Mouse (Mus musculus) urinary bladder, postnatal 4 days (tissue): ENCODE measurements around the gene Ube2b.

ENCODE experiments used
- DNase-seq, 2 experiments: peaks; one replicate each; pipeline ENCODE4 v3.0.0; 2021 to 2022; ENCODE audit warnings: low spot score in 2 of 2

Gene Ube2b

DNA sequence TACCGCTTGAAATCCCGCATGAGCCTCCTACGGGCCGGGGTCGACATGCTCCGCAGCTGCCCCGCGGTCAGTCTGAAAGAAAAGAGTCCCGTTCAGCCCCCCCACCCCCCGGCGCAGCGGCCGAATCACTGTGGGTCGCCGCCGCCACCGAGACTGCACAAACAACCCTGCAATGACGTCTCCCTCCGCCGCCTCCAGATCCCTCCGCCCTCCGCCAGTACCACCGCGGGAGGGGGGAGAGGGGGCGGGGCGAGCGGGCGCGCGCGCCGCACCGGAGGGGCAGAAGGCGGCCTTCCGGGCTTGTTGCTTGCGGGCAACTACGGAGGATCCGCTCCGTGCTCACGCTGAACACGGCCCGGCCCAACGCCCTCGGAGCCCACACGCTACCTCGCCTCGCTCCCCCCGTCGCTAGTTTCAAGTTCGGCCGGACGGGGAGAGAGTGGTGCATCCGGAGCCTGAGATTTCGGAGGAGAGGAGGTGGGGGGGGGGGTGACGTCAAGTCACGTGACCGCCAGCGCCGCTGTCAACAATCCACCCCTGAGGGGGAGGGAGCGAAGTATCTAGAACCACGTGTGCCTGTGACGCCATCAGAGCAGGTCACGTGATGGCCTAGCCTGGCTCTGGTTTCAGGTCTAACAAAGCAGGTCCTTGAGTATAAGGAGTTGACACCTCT, at the start of gene Ube2b:
Ube2b (minus strand) TSS at position 473 of the 673 bp plus-strand sequence.
- DNase-seq = peak; percentile 89 to 97

DNA sequence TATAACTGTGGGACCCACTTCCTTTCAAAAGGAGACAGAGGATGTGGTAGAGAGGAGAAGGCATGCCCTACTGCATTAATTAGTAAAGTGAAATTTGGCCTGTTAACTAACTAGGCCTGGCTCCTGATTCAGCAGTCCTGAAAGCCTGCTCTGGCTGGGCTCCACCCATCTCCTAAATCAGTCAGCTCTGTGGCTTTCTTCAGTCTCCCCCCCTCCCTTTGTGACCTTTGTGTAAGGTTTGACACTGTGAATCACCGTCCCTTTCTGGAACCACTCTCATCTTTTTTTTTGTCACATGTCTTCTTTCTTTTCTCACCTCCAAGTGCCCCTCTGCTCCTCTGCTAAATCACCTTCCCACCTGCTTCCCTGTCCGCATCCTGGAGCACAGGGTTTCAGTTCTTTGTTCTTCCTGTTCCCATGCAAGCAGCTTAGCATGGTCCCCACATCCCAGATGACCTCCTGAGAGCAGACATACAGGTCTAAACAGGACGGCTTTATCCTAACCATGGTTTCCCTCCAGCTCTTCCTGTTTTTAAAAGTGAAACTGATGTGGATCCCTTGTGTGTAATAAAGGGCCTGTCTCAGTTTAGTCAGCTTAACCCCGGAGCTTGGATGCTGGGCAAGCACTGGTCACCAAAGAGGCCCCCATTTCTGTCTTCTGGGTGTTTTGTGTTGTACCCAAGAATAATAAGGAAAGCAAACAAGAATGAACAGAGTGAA, 46.0 kb upstream of the Ube2b start:
- no peak for DNase-seq

DNA sequence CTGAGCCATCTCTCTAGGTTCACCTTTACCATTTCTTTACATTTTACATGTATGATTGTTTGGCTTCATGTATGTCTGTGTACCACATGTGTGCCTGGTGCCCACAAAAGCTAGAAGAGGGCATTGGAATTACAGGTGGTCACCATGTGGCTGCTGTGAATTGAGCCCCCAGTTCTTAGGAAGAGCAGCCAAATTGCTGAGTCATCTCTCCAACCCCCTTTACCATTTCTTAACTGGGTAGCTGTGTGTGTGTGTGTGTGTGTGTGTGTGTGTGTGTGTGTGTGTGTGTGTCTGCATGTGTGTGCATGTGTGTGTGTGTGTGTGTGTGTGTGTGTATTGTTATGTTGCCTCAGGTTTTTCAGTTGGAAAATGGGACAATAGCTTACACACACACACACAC, 43.6 kb upstream of the Ube2b start:
- no peak for DNase-seq

DNA sequence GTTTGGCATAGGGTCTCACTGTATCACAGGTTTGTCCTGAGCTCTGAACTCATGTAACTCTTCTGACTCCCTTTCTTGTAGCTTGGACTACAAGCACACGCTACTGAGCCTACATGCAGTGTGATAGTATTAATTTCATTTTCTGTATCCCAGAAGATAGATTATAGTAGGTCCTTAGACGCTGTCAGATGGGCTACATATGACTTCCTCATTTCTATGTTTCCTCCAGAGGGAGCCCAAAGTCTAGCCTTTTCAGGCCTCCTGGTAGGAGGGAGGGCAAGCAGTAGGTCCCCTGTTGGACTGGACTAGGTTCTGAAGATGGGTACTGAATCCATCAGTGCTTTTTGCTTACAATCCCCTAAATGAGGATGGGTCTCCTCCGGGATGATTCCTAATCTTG, 42.7 kb upstream of the Ube2b start:
- DNase-seq = no peak

DNA sequence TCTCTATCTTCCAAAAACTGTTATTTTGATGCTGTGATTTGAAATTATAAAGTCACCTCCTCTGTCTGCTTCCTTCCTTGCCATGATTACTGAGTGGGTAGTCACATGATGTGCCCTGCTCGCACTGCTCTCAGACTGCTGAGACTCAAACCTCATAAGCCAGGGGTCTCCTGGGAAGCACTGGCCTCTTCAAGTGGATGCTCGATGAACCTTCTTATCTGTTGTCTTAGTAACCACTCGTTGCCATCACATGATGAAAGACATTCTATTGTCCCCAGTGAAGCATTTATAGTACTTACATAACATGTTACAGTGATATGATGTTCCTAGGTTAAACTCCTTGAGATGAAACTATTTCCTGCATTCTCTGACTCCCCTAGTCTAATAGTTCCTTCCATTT, 37.1 kb upstream of the Ube2b start:
- DNase-seq = no peak

DNA sequence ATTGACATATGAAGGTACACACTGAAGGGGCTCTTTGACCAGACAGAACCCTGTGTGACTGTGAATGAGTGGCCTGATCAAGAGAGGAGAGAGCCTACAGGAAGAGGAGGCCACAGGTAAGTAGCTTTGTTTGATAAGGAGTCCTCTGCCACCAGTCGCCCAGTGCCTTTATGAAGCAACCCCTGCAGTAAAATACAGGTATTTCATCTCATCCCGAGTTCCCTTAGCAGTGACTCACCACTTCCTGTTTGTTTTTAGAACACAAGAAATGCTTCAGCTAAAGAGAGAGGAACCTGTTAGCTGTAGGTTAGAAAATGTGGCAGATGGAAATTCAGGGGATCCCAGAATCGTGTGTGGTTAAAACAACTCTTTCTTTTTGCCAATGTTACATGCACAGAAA, 35.3 kb upstream of the Ube2b start:
- no peak for DNase-seq

DNA sequence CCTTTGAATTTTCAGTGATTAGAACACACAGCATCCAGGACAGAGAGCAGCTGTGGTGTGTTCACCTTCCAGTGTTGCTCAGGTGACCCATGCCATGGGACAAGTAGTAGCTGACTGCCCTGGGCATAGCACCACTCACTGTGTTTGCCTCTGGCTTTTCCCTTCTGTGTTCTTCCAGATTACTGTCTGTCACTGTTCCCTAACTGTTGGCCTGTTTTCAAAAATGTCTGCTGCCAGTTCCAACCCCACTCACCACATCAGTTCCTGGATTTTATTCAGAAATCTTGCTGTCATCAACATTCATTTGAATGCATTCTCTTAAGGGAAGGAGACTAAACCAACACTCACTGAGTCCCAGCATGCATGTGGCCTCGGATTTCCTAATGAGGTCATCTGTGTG, 33.4 kb upstream of the Ube2b start:
- no peak for DNase-seq

DNA sequence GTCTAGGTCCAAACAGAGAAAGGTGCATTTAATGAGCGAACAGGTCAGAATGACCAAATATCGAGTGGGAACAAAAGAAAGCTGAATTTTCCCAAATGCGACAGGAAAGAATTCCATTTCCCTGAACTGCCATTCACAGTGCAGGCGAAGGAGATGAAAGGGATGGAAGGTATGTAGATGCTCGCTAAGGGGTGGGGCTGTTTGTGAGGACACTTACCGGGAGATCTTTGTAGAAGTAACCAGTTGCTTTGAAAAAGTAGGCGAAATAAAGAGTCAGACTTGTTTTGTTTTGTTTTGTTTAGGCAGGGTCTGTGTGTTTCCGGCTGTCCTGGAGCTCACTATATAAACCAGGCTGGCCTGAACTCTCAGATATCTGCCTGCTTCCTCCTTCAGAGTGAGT, 31.8 kb upstream of the Ube2b start:
- DNase-seq = no peak

DNA sequence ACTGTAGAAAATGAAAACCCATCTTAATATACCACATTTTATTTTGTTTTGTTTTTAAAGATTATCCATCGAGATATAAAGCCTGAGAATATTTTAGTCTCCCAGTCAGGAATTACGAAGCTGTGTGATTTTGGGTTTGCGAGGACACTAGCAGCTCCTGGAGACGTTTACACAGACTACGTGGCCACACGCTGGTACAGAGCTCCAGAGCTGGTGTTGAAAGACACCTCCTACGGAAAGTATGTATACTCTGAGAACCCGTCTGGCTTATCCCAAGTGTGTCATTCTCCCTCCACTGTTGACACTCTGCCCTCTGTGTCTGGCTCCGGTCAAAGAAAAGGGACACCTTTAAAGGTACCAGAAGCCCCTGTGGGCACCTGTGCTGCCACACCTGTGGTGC, 17.7 kb upstream of the Ube2b start:
- DNase-seq = no peak

DNA sequence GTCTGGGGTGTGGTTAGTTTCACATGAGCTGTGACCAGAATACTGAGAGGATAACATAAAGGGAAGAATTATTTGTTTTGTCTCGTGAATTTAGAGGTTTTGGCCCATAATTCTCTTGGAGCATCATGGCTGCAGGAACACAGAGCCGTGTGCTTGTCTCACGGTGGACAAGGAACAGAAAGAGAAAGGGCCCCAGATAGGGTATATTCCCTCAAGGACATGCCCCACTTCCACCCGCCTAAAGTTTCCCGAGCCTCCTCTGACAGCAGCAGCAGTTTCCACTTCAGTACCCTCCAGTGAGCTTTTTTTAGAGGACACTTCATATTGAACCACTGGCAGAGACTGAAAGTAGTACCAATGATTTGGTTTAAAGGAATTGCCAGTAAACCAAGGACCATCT, 11.0 kb upstream of the Ube2b start:
- no peak for DNase-seq

DNA sequence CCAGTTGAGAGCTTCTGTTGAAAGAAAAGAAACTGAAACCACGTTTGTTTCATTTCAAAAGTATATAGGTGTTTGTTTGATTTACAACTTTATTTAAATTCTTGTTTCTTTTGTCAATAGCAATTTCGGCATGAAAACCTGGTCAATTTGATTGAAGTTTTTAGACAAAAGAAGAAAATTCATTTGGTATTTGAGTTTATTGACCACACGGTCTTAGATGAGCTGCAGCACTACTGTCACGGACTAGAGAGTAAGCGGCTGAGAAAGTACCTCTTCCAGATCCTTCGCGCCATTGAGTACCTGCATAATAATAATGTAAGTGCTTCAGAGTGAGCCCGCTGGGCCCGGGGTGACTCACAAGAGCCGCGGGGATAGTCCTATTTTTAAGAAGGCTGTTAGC, 10.4 kb upstream of the Ube2b start:
- no peak for DNase-seq

DNA sequence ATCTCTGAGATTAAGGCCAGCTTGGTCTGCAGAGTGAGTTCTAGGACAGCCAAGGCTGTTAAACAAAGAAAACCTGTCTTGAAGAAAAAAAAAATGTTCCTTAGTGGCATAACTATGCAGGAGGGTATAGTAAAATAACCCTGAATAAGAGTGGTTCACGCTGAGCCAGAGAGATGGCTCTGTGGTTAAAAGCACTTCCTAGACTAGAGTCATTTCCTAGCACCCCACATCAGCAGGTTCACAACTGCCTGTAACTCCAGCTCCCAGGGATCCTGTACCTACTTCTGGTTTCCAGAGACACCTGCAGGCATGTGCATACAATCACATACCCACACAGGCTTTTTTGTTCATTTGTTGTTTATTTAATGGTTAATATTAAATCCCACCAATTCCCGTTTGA, 5.0 kb upstream of the Ube2b start:
- no peak for DNase-seq

DNA sequence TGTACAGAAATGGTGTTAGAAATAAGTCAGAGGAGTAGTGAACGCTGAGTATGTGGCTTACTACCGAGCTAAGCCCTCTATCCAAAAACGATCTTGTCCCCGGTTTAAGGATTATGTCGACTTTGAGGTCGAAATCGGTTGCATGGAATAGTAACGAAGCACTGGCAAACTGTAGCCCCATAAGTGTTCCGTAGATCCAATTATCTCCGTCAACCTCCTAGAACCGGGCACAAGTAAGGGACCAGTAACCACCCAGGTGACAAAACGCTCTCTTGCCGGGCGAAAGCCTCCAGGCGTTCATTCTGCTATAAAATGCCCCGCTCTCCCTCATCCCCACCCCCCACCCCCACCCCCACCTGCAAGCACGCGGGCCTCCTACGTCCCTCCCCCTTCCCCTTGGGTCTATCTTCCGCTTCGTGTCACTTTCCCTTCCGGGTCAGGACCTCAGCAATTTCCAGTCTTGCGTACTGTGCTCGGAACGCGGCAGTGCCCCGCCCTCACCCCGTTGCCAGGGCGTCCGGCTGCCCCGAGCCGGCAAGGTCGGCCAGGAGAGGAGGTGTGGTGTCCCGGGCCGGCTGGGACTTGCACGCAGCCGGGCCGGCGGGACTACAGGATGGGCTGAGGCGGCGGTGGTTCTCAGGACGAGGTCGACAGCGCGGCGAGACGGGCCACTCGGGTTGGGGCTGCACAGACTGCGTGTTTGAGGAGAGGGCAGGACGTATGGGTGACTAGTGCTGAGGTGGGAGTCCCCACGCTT, 3.4 kb upstream of the Ube2b start, which contains the start of gene Cdkl3:
Cdkl3 (plus strand) TSS at position 450 of the 757 bp plus-strand sequence.
- DNase-seq = peak; percentile 93 to 94

DNA sequence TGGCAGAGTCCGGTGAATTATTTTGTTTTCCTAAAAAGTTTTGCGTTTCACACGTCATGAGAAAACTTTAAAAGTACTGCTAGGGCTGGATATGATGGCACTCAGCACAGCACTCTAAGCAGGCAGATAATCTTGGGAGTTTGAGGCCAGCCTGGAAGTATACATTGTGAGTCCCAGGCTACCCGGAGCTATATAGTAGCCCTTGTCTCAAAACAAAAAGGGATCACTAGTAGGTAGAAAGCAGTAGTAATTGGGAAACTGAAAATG, 2.9 kb upstream of the Ube2b start:
- DNase-seq = no peak

DNA sequence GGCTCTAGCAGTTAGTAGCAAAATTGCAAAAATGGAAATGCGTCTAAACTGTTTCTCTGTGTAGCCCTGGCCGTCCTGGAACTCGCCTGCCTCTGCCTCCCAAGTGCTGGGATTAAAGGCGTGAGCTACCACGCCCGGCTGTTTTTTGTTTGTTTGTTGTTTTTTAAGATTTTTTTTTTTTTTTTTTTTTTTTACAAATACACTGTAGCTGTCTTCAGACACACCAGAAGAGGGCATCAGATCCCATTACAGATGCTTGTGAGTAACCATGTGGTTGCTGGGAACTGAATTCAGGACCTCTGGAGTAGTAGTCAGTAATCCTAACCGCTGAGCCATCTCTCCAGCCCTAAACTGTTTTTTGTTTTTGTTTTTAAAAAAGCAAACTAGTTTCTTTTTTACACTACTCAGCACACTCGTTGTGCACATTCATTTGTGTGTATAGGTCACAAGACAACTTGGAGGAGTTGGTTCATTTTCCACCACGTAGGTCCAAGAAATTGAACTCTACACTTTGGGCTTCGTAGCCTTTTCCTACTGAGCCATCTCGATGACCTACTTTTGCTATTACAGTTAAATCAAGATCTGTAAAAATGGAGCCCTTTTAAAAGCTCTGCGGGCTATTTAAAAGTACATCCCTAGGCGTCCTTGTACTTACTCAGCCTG, 2.4 kb upstream of the Ube2b start:
- DNase-seq = no peak

DNA sequence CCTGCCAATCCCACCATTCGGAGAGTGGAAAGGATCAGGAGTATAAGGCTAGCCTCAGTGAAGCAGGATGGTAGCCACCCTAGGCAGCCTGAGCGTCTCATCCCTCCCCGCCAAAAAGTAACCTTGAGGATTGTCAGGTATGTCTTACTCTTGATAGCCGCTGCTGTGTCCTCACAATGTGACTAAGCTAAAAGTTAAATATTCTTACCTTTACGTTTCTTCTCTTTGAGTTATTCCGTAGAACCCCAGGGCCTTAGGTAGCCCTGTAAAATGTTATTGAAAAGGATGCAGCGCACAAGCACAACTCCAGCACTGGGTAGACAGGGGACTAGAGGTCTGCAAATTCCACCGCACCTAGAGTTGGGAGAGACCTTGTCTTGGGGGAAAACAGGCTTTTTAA, 1.3 kb upstream of the Ube2b start:
- no peak for DNase-seq

DNA sequence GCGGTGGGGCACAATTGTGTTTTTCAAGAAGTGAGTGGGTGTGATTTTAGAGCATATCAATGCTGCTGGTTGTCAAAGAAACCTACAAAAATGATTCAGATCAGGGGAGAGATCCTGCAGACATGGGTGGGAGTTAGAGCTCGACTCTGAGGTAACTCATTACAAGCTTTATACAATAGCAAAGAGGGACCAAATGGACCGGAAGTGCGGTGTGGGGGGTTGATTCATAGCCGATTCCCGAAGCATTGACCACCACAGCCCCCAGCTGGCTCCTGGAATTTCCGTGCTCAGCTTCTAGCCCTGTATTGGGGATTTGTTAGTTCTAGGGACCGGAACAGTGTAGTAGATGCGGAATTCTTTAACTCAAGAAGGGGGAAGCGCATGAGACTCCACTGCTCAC, 779 bp upstream of the Ube2b start:
- no peak for DNase-seq

DNA sequence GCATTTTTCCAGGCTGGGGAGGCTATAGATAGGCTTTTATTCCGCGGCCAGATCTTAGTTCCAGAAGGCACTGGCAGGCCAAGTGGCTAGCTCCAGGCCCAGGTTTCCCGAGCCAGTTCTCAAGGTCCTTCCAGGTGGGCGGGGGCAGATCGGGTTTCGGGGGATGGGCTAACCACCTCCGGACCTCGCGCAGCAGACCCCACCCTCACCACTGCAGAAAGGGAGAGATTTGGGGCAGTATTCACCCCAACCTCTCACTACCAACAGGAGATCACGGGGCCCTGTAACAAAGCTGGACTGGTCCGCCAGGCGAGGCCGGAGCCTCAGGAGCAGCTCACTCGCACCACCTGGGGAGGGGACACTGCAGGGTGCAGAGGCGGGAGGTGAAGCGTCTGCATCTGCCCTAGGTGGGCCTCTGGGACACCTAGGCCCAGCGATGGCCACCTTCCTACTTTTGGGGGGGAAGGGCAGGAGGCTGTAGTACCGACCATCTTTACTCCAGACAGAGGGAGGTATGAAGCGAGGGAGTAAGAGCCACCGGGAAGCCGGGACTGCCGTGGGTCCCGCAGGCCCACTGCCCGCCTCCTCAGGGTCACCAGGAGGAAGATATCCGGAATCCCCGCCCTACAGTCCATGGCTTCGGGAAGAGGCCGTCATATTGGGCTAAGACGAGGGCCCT, 812 bp downstream of the Ube2b start:
- DNase-seq = peak; percentile 58 to 71

DNA sequence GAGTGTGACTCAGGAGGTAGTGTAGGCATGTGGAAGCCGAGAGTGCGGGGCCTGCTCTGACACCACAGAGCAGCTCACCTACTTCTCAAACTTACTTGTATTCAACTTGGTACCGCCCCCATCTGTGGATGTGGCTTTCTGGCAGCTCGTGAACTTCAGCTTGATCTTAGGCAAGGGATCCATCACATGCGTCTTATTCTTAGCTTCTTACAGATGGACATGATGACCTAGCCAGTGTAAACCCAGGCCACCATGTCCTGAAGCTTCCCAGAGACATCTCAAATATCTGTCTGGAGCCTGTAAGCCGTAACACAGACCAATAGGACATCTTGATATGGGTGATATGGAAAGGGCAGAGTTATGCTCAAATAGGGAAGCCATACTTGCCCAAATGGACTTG, 28.9 kb downstream of the Ube2b start:
- no peak for DNase-seq

DNA sequence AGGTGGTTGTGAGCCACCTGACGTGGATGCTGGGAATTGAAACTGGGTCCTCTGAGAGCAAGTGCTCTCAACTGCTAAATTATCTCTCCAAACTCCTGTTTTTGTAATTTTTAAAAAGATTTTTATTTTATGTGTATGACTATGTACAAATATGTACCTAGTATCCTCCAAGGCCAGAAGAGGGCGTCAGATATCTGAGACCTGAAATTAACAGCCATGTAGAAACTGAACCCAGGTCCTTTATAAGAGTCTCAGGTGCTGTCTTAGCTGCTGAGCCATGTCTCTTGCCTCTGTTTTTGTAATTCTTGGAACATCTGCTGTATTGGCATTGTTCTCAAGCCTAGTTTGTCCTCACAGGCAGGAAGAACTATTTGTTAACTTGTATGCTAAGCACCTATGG, 31.1 kb downstream of the Ube2b start:
- no peak for DNase-seq

DNA sequence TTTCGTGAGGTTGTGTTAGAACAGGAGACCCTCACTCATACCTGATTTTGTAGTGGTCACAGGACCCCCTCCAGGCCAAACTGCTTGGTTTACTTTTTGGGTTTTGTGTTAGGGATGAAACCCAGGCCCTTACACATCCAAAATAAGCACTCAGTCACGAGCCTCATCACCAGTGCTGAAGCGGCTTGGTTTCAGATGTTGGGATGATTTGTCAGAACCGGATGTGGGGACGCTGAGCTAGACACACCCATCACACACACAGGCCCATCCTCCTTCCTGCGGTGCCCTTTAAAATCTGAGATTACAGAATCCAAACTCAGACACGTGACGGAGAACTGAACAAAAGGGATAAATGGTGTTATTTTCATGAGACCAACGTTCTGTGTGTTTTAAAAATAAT, 31.7 kb downstream of the Ube2b start:
- DNase-seq = no peak
